10 mouse cellular contexts compared by ENCODE assay signal in the genomic region with DNA sequence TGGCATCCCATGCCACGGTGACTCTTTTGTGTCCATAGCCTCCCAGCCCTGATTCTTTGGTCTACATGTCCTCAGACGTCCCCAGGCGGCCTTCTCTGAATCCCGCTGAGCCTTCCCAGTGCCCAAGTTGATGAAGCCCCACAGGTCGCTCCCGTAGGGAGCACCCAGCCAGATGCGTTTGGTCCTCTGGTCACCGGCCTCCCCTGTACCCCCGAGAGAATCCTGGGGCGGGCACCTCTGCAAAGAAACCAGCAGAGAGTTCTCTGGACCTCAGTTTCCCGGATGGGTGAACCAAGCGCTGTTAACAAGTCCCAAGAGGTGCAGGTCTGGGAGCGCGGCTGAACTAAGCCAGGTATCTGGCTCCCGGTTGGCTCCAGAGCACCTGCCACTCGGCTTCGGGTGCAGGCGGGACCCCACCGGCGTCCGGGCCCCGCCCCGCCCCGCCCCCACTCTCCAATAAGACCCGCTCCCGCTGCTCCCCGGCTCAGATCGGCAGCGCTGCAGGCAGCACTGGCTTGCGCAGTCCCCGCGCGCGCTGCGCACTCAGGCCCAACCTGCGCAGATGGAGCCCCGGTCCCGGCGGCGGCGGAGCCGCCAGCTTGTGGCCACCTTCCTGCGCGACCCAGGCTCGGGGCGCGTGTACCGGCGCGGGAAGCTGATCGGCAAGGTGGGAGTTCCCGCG. TPM values are rescaled to one million over a fixed set of nuclear protein-coding genes. Genes with fewer than 3 reads are reported as not detected.
A peak's percentile ranks its signal among the peaks of the same experiment; 100 is the strongest.
DNase-seq lines count a peak whose midpoint lies in the region; ATAC-seq and TF ChIP-seq lines count a peak whose summit lies in the region.
"Had no signal": no experiment of that assay in that cellular context is flagged by ENCODE, and none has a peak within 500 bp of the region (broad histone marks: within the 10 kb centered on the region; RNA-seq: fewer than 3 reads in every experiment).

A gene (plus strand): TSS at position 459 of the 682 bp plus-strand sequence.

- no peak for DNase-seq in heart, postnatal 0 days (ENCODE audit: low spot score)
- DNase-seq in heart, adult 18-20 months: no peak
- peak; percentile 38 for DNase-seq in ES-CJ7 (ENCODE audit: low read depth, low spot score)
- no peak for DNase-seq in limb, embryonic 14.5 days (ENCODE audit: low spot score)
- no peak for DNase-seq in gastrocnemius, postnatal 25 days
- no peak for DNase-seq in ovary, postnatal 36 days (ENCODE audit: low spot score)
- no peak for DNase-seq in adrenal gland, postnatal 14 days
- DNase-seq: heart, postnatal 10 days; thymus, adult 18-20 months had no signal

- H3K4me2 ChIP-seq in heart, postnatal 0 days (ENCODE audit: low read depth, low read length): peak within 1 kb of the TSS; percentile 46; the same call in 1 of the 2 replicates
- H3K4me2 ChIP-seq in embryonic facial prominence, embryonic 12.5 days (replicated peaks): peak within 1 kb of the TSS; percentile 70
- H3K4me2 ChIP-seq in limb, embryonic 14.5 days (replicated peaks; ENCODE audit: low read depth, low read length, severe bottlenecking): peak within 1 kb of the TSS; percentile 63

- no peak within 1 kb of the TSS for H3K9ac ChIP-seq in heart, postnatal 0 days (replicated peaks; ENCODE audit: low read depth, low read length)
- peak within 1 kb of the TSS; percentile 40; the same call in 1 of the 2 replicates for H3K9ac ChIP-seq in embryonic facial prominence, embryonic 12.5 days
- H3K9ac ChIP-seq in limb, embryonic 14.5 days (ENCODE audit: low read depth, low read length, severe bottlenecking): peak within 1 kb of the TSS; percentile 28; the same call in 1 of the 2 replicates

- peak within 1 kb of the TSS; percentile 28 for H3K4me3 ChIP-seq in heart, postnatal 0 days (ENCODE audit: low read depth, low read length)
- H3K4me3 ChIP-seq in embryonic facial prominence, embryonic 12.5 days: peak within 1 kb of the TSS; percentile 39
- H3K4me3 ChIP-seq in limb, embryonic 14.5 days (replicated peaks; ENCODE audit: low read length): peak within 1 kb of the TSS; percentile 43

- H3K27ac ChIP-seq in heart, postnatal 0 days (ENCODE audit: low read depth): no peak within 1 kb of the TSS
- no peak within 1 kb of the TSS for H3K27ac ChIP-seq in embryonic facial prominence, embryonic 12.5 days
- no peak within 1 kb of the TSS for H3K27ac ChIP-seq in limb, embryonic 14.5 days (replicated peaks; ENCODE audit: low read depth, low read length)

- H3K36me3 ChIP-seq in heart, postnatal 0 days (replicated peaks; ENCODE audit: control insufficient read depth, insufficient read depth, low read length): no peaks in the 10 kb centered on the region
- no peaks in the 10 kb centered on the region for H3K36me3 ChIP-seq in embryonic facial prominence, embryonic 12.5 days
- H3K36me3 ChIP-seq in limb, embryonic 14.5 days (ENCODE audit: control insufficient read depth, insufficient read depth, low read length): no peaks in the 10 kb centered on the region

- no peak for TF ChIP-seq POLR2A in limb, embryonic 14.5 days (IDR thresholded peaks at IDR 0.05; ENCODE audit: borderline replicate concordance, extremely low read depth, insufficient read depth, insufficient read length)

- WGBS in heart, postnatal 0 days: 2% methylated on average over 52 of the region's 53 CpGs
- WGBS in embryonic facial prominence, embryonic 12.5 days: 2% methylated on average over 53 of the region's 53 CpGs
- WGBS in limb, embryonic 14.5 days: 3% methylated on average over 20 of the region's 53 CpGs

- H3K9me3 ChIP-seq in heart, postnatal 0 days (replicated peaks; ENCODE audit: control insufficient read depth, low read length): no peaks in the 10 kb centered on the region
- H3K9me3 ChIP-seq in embryonic facial prominence, embryonic 12.5 days: no peaks in the 10 kb centered on the region
- H3K9me3 ChIP-seq in limb, embryonic 14.5 days (ENCODE audit: control insufficient read depth, low read length): no peaks in the 10 kb centered on the region

- no peaks in the 10 kb centered on the region for H3K4me1 ChIP-seq in heart, postnatal 0 days (ENCODE audit: control insufficient read depth, insufficient read depth)
- peaks cover 18% of the 10 kb centered on the region; the same call in 1 of the 2 replicates for H3K4me1 ChIP-seq in embryonic facial prominence, embryonic 12.5 days
- peaks cover 15% of the 10 kb centered on the region for H3K4me1 ChIP-seq in limb, embryonic 14.5 days (ENCODE audit: control insufficient read depth, insufficient read depth, low read length)

- ATAC-seq in heart, postnatal 0 days (ENCODE audit: insufficient read depth, low read depth): no peak
- no peak for ATAC-seq in embryonic facial prominence, embryonic 12.5 days (ENCODE audit: insufficient number of reproducible peaks, insufficient read depth, low FRiP score, low TSS enrichment)
- ATAC-seq in limb, embryonic 14.5 days (ENCODE audit: low FRiP score, low read depth): no peak

- no peak for TF ChIP-seq EP300 in heart, postnatal 0 days (IDR thresholded peaks at IDR 0.05; ENCODE audit: low read depth)

- no peak for TF ChIP-seq CTCF in heart, postnatal 0 days (IDR thresholded peaks at IDR 0.05; ENCODE audit: low read depth)

- peaks cover 81% of the 10 kb centered on the region for H3K27me3 ChIP-seq in heart, postnatal 0 days (ENCODE audit: control insufficient read depth, insufficient read depth, low read length)
- peaks cover 97% of the 10 kb centered on the region for H3K27me3 ChIP-seq in embryonic facial prominence, embryonic 12.5 days
- H3K27me3 ChIP-seq in limb, embryonic 14.5 days (ENCODE audit: control insufficient read depth, insufficient read depth, low read length): peaks cover 64% of the 10 kb centered on the region

RNA-seq across cellular contexts. Expression of the gene that starts here (rescaled TPM):
- total RNA-seq in heart, postnatal 0 days (2014; rRNA removed; ENCODE audit: low replicate concordance): 1.7 TPM in 1 of 2 replicates, not detected in the other
- 0.05 TPM in 2 replicates for polyA plus RNA-seq in heart, postnatal 0 days (2015; fragmentation: Nextera tagmentation; extraction: Ambion mirVana)
- total RNA-seq in heart, adult 18-20 months (2021): 1 to 10 TPM in 1 of 2 experiments, under 1 TPM in 1; 0.69 to 1.2 TPM
- polyA plus RNA-seq in embryonic facial prominence, embryonic 12.5 days (2016; fragmentation: Nextera tagmentation; extraction: Ambion mirVana): 0.87 and 1.2 TPM in 2 replicates
- 1.8 and 1.9 TPM in 2 replicates for polyA plus RNA-seq in limb, embryonic 14.5 days (2012; rRNA removed)
- 0.48 and 0.88 TPM in 2 replicates for polyA plus RNA-seq in limb, embryonic 14.5 days (2014; fragmentation: Nextera tagmentation; extraction: Ambion mirVana)
- under 1 TPM; 0.13 TPM for total RNA-seq in gastrocnemius, postnatal 25 days (2021)
- 0.30 and 0.44 TPM in 2 replicates for total RNA-seq in adrenal gland, postnatal 14 days (2021)
